Mouse (Mus musculus): ENCODE data around the gene Cog4. TPM values are rescaled to one million over a fixed set of nuclear protein-coding genes. Genes with fewer than 3 reads are reported as not detected.

Cog4 gene
- polyA plus RNA-seq, 1 experiment from 2014 or later, result 74.2 TPM

Other genes with a start within 250 kb of the Cog4 start
- gene Vac14, start 228.0 kb upstream of the Cog4 start, polyA plus RNA-seq (2015; fragmentation: Nextera tagmentation; extraction: Ambion mirVana), result 25.2 TPM in 2 replicates
- gene Mtss1l, start 125.1 kb upstream of the Cog4 start, polyA plus RNA-seq (2015; fragmentation: Nextera tagmentation; extraction: Ambion mirVana), result 13.3 and 14.0 TPM in 2 replicates
- gene Il34, start 40.7 kb upstream of the Cog4 start, polyA plus RNA-seq (2015; fragmentation: Nextera tagmentation; extraction: Ambion mirVana), result 2.5 and 2.6 TPM in 2 replicates
- gene Sf3b3, start 187 bp downstream of the Cog4 start, polyA plus RNA-seq (2015; fragmentation: Nextera tagmentation; extraction: Ambion mirVana), result 93.9 and 112 TPM in 2 replicates
- 6.9 and 8.4 TPM in 2 replicates for gene Fuk, start 55.9 kb downstream of the Cog4 start, polyA plus RNA-seq (2015; fragmentation: Nextera tagmentation; extraction: Ambion mirVana)
- gene St3gal2, start 73.3 kb downstream of the Cog4 start, polyA plus RNA-seq (2015; fragmentation: Nextera tagmentation; extraction: Ambion mirVana), result 24.7 and 25.2 TPM in 2 replicates
- gene Ddx19a, start 151.2 kb downstream of the Cog4 start, polyA plus RNA-seq (2015; fragmentation: Nextera tagmentation; extraction: Ambion mirVana), result 11.1 and 14.3 TPM in 2 replicates
- 6.5 and 6.7 TPM in 2 replicates for gene Ddx19b, start 185.2 kb downstream of the Cog4 start, polyA plus RNA-seq (2015; fragmentation: Nextera tagmentation; extraction: Ambion mirVana)
- gene Aars, start 186.5 kb downstream of the Cog4 start, polyA plus RNA-seq (2015; fragmentation: Nextera tagmentation; extraction: Ambion mirVana), result 74.5 and 75.3 TPM in 2 replicates
- not detected in 2 replicates for gene Exosc6, start 209.7 kb downstream of the Cog4 start, polyA plus RNA-seq (2015; fragmentation: Nextera tagmentation; extraction: Ambion mirVana)
- 1.9 and 3.1 TPM in 2 replicates for gene Clec18a, start 245.8 kb downstream of the Cog4 start, polyA plus RNA-seq (2015; fragmentation: Nextera tagmentation; extraction: Ambion mirVana)
- gene Pdpr, start 248.0 kb downstream of the Cog4 start, polyA plus RNA-seq (2015; fragmentation: Nextera tagmentation; extraction: Ambion mirVana), result 9.6 and 11.6 TPM in 2 replicates